Mouse (Mus musculus): ENCODE results near the gene E4f1.

DNA sequence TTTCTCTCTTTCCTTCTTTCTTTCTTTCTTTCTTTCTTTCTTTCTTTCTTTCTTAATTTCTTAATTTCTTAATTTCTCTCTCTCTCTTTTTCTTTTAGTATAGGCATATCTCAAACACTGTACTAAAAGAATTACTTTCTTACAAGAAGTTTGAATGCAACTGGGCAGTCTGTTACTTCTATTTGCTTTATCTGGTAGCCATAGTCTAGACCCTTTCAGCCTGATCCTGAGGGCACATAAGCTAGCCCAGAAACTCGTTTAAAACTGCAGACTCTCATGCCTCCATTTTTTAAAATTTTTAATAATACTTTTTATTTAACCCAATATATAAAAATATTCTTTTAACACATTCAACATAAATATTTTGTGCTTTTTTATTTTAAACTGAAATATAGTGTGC lies 9.3 kb upstream of the E4f1 start:
- no peak for TF ChIP-seq POLR2A (IDR thresholded peaks at IDR 0.05; ENCODE audit: borderline replicate concordance, extremely low read depth, insufficient read depth, insufficient read length, poor library complexity, severe bottlenecking)
- no peak for TF ChIP-seq CTCF (IDR thresholded peaks at IDR 0.05; ENCODE audit: borderline replicate concordance, extremely low read depth, insufficient read depth, insufficient read length)

Data from brain, embryonic 14.5 days (tissue).